Comparison of ENCODE assay signal across 8 mouse cellular contexts in the genomic region with DNA sequence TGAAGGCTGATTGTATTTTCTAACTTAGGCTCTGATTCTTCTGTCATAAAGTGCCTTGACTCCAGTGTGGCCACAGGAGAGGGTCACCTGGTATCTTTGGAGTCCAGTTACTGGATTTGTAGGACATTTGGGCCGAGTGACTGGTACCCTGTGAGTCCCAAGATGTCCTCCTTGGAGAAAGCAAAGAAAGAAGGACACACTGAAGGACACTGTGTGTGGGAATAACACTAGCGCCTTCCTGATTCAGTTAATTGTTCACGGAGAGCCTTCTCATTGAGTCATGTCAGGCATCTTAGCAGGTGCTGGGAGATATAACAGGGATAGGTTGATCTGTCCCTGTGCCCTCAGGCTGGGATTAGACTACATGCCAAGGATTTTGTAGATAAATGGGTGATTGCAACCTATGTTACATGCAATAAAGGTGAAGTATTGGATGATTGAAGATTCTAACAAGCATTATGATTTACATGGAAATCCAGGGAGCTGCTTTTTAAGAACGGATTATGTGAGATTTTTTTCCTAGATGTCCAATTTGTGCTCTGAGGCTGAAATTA. TPM values are rescaled to one million over a fixed set of nuclear protein-coding genes. Genes with fewer than 3 reads are reported as not detected.
A peak's percentile ranks its signal among the peaks of the same experiment; 100 is the strongest.
DNase-seq lines count a peak whose midpoint lies in the region; ATAC-seq and TF ChIP-seq lines count a peak whose summit lies in the region.

No protein-coding gene starts in this region.

- ATAC-seq in embryonic facial prominence, embryonic 13.5 days (ENCODE audit: insufficient number of reproducible peaks, insufficient read depth, low FRiP score, low TSS enrichment, low read depth): no peak
- no peak for ATAC-seq in intestine, postnatal 0 days
- ATAC-seq in neural tube, embryonic 15.5 days (ENCODE audit: low FRiP score): no peak

- DNase-seq in liver, adult 2 months (ENCODE audit: extremely low read depth, low read depth, low spot score): peak; percentile 38
- no peak for DNase-seq in liver
- DNase-seq in cerebellum, postnatal 36 days: no peak
- no peak for DNase-seq in layer of hippocampus, adult 18-20 months (ENCODE audit: low spot score in 2 of 2)
- DNase-seq in adrenal gland, postnatal 10 days: no peak

- no peak overlapping the region for H3K27ac ChIP-seq in liver, adult 2 months (replicated peaks; ENCODE audit: insufficient read depth, low read depth, low read length)
- H3K27ac ChIP-seq in embryonic facial prominence, embryonic 13.5 days: no peak overlapping the region
- peak overlapping the region; percentile 95 for H3K27ac ChIP-seq in intestine, postnatal 0 days (ENCODE audit: low read depth, low read length)
- peak overlapping the region; percentile 23; the same call in 1 of the 2 replicates for H3K27ac ChIP-seq in neural tube, embryonic 15.5 days (replicated peaks)

- no peaks in the 10 kb centered on the region for H3K27me3 ChIP-seq in liver, adult 2 months (ENCODE audit: control insufficient read depth, insufficient read depth, low read length)
- H3K27me3 ChIP-seq in embryonic facial prominence, embryonic 13.5 days: no peaks in the 10 kb centered on the region
- H3K27me3 ChIP-seq in intestine, postnatal 0 days (replicated peaks; ENCODE audit: control insufficient read depth, insufficient read depth, low read length): no peaks in the 10 kb centered on the region
- H3K27me3 ChIP-seq in neural tube, embryonic 15.5 days (replicated peaks): no peaks in the 10 kb centered on the region

- peak overlapping the region; percentile 76 for H3K4me2 ChIP-seq in embryonic facial prominence, embryonic 13.5 days
- peak overlapping the region; percentile 82 for H3K4me2 ChIP-seq in intestine, postnatal 0 days (replicated peaks; ENCODE audit: low read depth)
- peak overlapping the region; percentile 72 for H3K4me2 ChIP-seq in neural tube, embryonic 15.5 days

- H3K9ac ChIP-seq in liver, adult 2 months (ENCODE audit: low read depth, low read length): peak overlapping the region; percentile 99
- peak overlapping the region; percentile 99 for H3K9ac ChIP-seq in embryonic facial prominence, embryonic 13.5 days
- peak overlapping the region; percentile 98 for H3K9ac ChIP-seq in intestine, postnatal 0 days (ENCODE audit: low read depth, low read length)
- peak overlapping the region; percentile 94 for H3K9ac ChIP-seq in neural tube, embryonic 15.5 days (replicated peaks)

- no peaks in the 10 kb centered on the region for H3K9me3 ChIP-seq in embryonic facial prominence, embryonic 13.5 days
- H3K9me3 ChIP-seq in intestine, postnatal 0 days (ENCODE audit: control insufficient read depth): no peaks in the 10 kb centered on the region
- H3K9me3 ChIP-seq in neural tube, embryonic 15.5 days (replicated peaks): no peaks in the 10 kb centered on the region

- peaks cover 19% of the 10 kb centered on the region for H3K4me1 ChIP-seq in liver, adult 2 months (ENCODE audit: control insufficient read depth, insufficient read depth, low read length)
- peaks cover 40% of the 10 kb centered on the region for H3K4me1 ChIP-seq in embryonic facial prominence, embryonic 13.5 days
- H3K4me1 ChIP-seq in intestine, postnatal 0 days (replicated peaks; ENCODE audit: control insufficient read depth, insufficient read depth, low read length): no peaks in the 10 kb centered on the region
- H3K4me1 ChIP-seq in neural tube, embryonic 15.5 days: peaks cover 35% of the 10 kb centered on the region

- peaks cover 30% of the 10 kb centered on the region for H3K79me2 ChIP-seq in liver, adult 2 months (ENCODE audit: control insufficient read depth, insufficient read depth, low read length)

- peak overlapping the region; percentile 96 for H3K4me3 ChIP-seq in liver, adult 2 months (ENCODE audit: insufficient read depth, low read depth, low read length)
- H3K4me3 ChIP-seq in embryonic facial prominence, embryonic 13.5 days: peak overlapping the region; percentile 94
- H3K4me3 ChIP-seq in intestine, postnatal 0 days (ENCODE audit: low read depth, low read length): peak overlapping the region; percentile 99
- peak overlapping the region; percentile 97 for H3K4me3 ChIP-seq in neural tube, embryonic 15.5 days (replicated peaks)

- TF ChIP-seq POLR2A in liver, adult 2 months (IDR thresholded peaks at IDR 0.05; ENCODE audit: extremely low read depth, insufficient read depth, low read length): no peak

- H3K36me3 ChIP-seq in liver, adult 2 months (ENCODE audit: control insufficient read depth, insufficient read depth, low read length): peaks cover 4% of the 10 kb centered on the region
- peaks cover 8% of the 10 kb centered on the region for H3K36me3 ChIP-seq in embryonic facial prominence, embryonic 13.5 days
- H3K36me3 ChIP-seq in intestine, postnatal 0 days (ENCODE audit: control insufficient read depth, insufficient read depth): peaks cover 2% of the 10 kb centered on the region; the same call in 1 of the 2 replicates
- H3K36me3 ChIP-seq in neural tube, embryonic 15.5 days: peaks cover 5% of the 10 kb centered on the region

- 57% methylated on average over 4 of the region's 4 CpGs for WGBS in liver, adult 2 months
- WGBS in embryonic facial prominence, embryonic 13.5 days: 30% methylated on average over 4 of the region's 4 CpGs
- WGBS in intestine, postnatal 0 days: 28% methylated on average over 4 of the region's 4 CpGs
- 15% methylated on average over 4 of the region's 4 CpGs for WGBS in neural tube, embryonic 15.5 days

- no peak for TF ChIP-seq CTCF in liver, adult 2 months (IDR thresholded peaks at IDR 0.05; ENCODE audit: low read depth, low read length)
- TF ChIP-seq CTCF in intestine, postnatal 0 days (IDR thresholded peaks at IDR 0.05; ENCODE audit: low read depth): no peak

RNA-seq across cellular contexts. Expression of a gene that starts 1.5 kb away (rescaled TPM):
- 5.1 and 7.5 TPM in 2 replicates for total RNA-seq in liver, adult 2 months (2014; rRNA removed)
- 0.47 and 1.2 TPM in 2 replicates for polyA plus RNA-seq in liver, adult 2 months (2012; rRNA removed)
- 4.7 and 5.1 TPM in 2 replicates for polyA plus RNA-seq in embryonic facial prominence, embryonic 13.5 days (2015; fragmentation: Nextera tagmentation; extraction: Ambion mirVana)
- 5.1 and 5.5 TPM in 2 replicates for polyA plus RNA-seq in intestine, postnatal 0 days (2015; fragmentation: Nextera tagmentation; extraction: Ambion mirVana)
- 1.8 and 2.3 TPM in 2 replicates for polyA plus RNA-seq in neural tube, embryonic 15.5 days (2015; fragmentation: Nextera tagmentation; extraction: Ambion mirVana)
- total RNA-seq in layer of hippocampus, adult 18-20 months (2021): 10 to 100 TPM; 27.7 to 33.2 TPM
- 1 to 10 TPM; 3.7 to 4.4 TPM for total RNA-seq in adrenal gland, postnatal 10 days (2021)

RNA-seq across cellular contexts. Expression of a gene that starts 1.7 kb away (rescaled TPM):
- 33.6 and 39.0 TPM in 2 replicates for total RNA-seq in liver, adult 2 months (2014; rRNA removed)
- polyA plus RNA-seq in liver, adult 2 months (2012; rRNA removed): 4.8 and 5.3 TPM in 2 replicates
- polyA plus RNA-seq in embryonic facial prominence, embryonic 13.5 days (2015; fragmentation: Nextera tagmentation; extraction: Ambion mirVana): 65.9 and 75.1 TPM in 2 replicates
- polyA plus RNA-seq in intestine, postnatal 0 days (2015; fragmentation: Nextera tagmentation; extraction: Ambion mirVana): 75.2 and 76.0 TPM in 2 replicates
- 93.2 and 104 TPM in 2 replicates for polyA plus RNA-seq in neural tube, embryonic 15.5 days (2015; fragmentation: Nextera tagmentation; extraction: Ambion mirVana)
- 100 to 1,000 TPM; 200 to 202 TPM for total RNA-seq in layer of hippocampus, adult 18-20 months (2021)
- 10 to 100 TPM; 14.7 to 19.8 TPM for total RNA-seq in adrenal gland, postnatal 10 days (2021)

Comparison
In these comparisons a context has a peak if more than half of its experiments do, and no peak if none do; other contexts are left out.
1. H3K27ac ChIP-seq: peak in intestine, postnatal 0 days (single experiment) and neural tube, embryonic 15.5 days (single experiment); none in liver, adult 2 months (single experiment) and embryonic facial prominence, embryonic 13.5 days (single experiment).
2. RNA of a gene that starts 1.7 kb away (polyA plus RNA-seq): 93.2 to 104 TPM in neural tube, embryonic 15.5 days, 75.2 to 76.0 TPM in intestine, postnatal 0 days and 65.9 to 75.1 TPM in embryonic facial prominence, embryonic 13.5 days; 4.8 to 5.3 TPM in liver, adult 2 months; every median in the first group is over 10 times any median in the second.
3. Peak in every context shown above with its lines, with median percentiles within 50 percentile points of each other: H3K4me3 ChIP-seq, H3K9ac ChIP-seq and H3K4me2 ChIP-seq.